Mouse (Mus musculus) brain, embryonic 14.5 days (tissue): ENCODE measurements around the gene Olfr669.
"Not testable (repeated sequence)": the region's sequence is repeated elsewhere in the genome, so short reads cannot be mapped to it uniquely, and the experiment has no call there.

Source experiments
- CTCF ChIP-seq: fragments of 200-500 bp; IDR thresholded peaks from 2 replicates; pipeline ENCODE4 v1.5.1; 2012; ENCODE audit warnings: inconsistent platforms, mild to moderate bottlenecking, moderate library complexity, borderline replicate concordance; ENCODE audit not compliant: insufficient read depth, insufficient read length; ENCODE audit errors: extremely low read depth
- POLR2A ChIP-seq: fragments of 200-500 bp; IDR thresholded peaks from 2 replicates; pipeline ENCODE4 v1.6.1; 2012; ENCODE audit warnings: mild to moderate bottlenecking, inconsistent platforms, borderline replicate concordance; ENCODE audit not compliant: poor library complexity, insufficient read depth, insufficient read length, severe bottlenecking; ENCODE audit errors: extremely low read depth

- not testable (repeated sequence) for TF ChIP-seq CTCF, POLR2A
These were observed 38.5 kb downstream of the Olfr669 start for GRCm38 (mm10) chr7:104972507-104972906.
